Mouse (Mus musculus): Measurements from ENCODE around the gene Pln.

DNA sequence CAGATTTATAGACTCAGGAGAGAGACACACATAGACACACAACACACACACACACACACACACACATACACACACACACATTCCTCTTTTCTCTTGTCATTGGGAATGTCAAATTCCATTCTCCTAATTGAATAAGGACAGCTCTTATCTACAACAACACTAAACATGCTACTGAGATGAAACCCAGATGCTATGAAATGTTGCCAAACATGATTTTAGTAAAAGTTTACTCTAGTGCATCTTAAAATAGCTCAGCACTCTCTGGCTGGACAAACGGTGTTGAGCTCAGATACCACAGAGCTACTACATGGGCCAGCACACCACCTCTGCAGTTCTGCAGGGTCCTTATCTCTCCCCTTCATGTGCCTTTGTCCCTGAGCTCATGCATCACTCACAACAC lies 12.8 kb upstream of the Pln start:
- no peak for TF ChIP-seq CTCF (IDR thresholded peaks at IDR 0.05; ENCODE audit: extremely low read depth, insufficient read length, insufficient replicate concordance, low read depth, low read length)
- TF ChIP-seq POLR2A (IDR thresholded peaks at IDR 0.05; ENCODE audit: low read depth, low read length): no peak

Data from small intestine, adult 2 months (tissue).